Mouse (Mus musculus) embryo, embryonic 10.5 days (tissue): ENCODE measurements at regions not wholly inside any gene's neighbourhood (a gene's known extent, or its start where the extent isn't known, plus 50 kb on each side); places are given as distances from the start of the nearest gene placed in this dataset.
"Not testable (repeated sequence)": the region's sequence is repeated elsewhere in the genome, so short reads cannot be mapped to it uniquely, and the experiment has no call there.

Experiments
- DNase-seq: peaks from one replicate; pipeline ENCODE4 v3.0.0-alpha.2; 2015; ENCODE audit warnings: low spot score

DNA sequence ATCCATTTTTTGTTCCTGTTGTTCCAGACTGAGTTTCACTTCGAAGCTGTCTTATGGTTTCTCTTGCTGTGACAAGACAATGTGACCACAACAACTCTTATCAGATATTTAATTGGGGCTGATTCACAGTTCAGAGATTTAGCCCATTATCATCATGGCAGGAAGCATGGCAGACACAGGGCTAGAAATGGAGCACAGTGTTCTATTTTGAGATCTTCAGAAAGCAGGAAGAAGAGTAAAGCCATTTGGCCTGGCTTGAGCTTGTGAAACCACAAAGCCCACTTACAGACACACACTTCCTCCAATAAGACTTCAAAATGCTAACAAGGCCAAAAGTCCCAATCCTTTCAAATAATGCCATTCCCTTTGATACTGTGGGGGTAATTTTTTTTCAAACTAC, 670.4 kb upstream of the Cdh12 start:
- no peak for DNase-seq

DNA sequence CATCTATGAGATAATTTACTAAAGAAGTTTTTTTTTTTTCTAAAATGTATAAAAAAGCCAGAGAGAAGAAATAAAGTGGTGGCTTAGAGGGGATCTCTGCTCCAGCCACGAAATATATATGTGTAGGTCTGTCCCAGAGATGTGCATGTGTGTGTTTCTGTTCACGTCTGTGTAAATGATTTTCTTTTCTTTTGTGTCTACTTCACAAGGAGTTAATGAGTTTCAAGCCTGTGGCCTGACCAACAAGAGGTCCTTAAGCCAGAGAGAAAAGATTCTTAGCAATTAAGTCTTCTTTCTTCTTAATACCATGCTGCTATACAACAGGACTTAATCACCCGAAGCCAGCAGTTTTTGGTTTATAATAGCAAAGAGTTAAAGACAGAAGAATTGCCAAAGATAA, 665.2 kb upstream of the Cdh12 start:
- peak; percentile 13 for DNase-seq

DNA sequence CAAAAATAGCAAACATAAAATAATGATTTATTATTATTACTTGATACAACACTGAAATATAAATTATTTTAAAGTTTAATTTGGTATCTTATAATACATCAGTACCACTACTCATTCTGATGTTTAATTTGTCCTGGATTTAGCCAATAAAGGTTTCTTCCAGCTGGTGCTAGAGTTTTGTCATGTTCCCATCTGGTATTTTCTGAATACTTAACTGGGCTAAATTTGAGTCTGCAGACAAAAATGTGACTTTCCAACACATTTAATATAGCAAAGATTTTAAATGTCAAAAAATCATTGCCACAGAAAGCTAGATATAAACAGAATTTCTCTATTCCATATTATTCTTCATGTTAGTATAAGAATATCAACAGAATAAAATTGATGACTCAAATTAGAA, 642.1 kb upstream of the Cdh12 start:
- DNase-seq, result no peak

DNA sequence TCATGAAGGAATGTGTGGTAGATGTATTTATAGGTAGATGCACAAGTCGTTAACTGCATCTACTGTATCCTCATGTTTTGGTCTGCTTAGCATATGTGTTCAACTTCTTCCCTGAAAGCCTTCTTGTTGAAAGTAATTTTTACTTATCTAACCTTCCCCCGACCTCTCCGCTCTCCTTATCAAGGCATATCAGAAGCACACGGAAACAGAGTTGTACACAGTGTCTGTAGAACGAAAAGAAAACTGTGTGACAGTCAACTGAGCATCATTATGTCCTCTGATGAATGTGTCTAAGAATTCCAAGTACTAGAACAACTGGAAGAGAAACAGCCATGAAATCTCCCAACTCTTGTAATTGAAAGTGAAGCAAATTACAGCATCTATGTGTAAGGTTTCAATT, 635.4 kb upstream of the Cdh12 start:
- DNase-seq, result no peak

DNA sequence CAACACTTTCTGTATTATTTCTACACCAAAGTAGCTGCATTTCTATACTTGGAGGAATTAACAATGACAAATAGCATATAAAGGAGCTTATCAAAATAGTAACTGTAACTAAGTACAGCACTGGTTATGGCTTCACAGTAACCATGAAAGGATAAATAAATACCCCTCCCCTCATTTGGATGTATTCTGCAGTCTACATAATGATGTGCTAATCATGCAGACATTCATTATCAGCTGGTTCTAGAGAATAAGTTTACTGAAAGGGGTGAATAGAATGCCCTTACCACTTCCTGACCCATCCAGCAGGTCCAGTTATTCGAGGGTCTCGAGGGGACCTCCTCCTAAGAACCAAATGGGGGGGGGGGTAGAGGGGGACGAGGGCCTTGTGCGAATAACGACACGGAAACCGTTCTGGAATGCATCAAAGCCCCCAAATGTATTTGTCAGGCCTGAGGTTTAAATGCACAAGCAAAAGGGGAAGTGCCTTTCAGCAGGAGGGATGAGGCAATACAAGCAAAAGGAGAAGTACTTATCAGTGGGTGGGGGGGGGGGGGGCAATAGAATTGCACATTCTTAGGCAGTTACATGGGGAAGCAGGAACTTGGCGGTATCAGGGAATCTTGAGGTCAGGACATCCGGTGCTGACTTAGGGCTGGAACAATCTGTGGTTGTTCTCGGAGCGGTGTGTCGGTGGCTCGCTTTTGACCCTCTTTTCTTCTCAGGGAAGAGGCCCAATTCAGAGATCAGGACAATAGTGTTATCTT, 592.0 kb upstream of the Cdh12 start:
- DNase-seq, result not testable (repeated sequence)

DNA sequence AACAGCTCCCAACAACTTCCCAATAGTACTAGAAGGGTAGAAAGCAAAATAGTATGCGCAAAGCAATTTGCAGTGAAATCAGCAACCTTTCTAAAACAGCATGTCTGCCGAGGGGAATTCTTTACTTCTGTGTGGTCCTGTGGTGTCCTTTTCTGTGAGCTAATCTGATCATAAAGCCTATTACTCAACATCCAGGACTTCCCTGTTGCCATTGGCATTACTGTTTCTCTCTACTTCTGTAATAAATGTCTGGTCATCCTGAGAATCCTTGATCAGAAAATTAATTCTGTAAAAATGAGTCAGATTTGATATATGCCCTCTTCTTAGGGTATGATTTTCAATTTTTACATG, 591.4 kb upstream of the Cdh12 start:
- no peak for DNase-seq

DNA sequence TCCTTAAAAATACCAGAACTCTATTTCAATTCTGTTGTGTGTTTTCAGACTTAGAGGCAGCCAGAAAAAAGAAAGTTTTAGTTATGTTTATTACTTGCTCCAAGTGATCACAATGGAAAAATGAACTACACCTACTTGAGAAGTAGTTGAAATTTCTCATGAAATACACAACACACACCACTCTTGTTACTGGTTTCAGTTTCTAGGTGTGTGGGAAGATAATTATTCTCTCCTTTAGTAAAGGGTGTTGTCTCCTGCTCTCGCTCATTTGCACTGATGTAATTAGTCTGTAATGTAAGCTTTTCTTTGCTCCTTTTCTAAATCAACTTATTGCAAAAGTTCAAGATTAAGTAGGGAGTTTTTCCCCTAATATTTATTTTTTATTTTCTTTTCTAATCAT, 590.4 kb upstream of the Cdh12 start:
- no peak for DNase-seq

DNA sequence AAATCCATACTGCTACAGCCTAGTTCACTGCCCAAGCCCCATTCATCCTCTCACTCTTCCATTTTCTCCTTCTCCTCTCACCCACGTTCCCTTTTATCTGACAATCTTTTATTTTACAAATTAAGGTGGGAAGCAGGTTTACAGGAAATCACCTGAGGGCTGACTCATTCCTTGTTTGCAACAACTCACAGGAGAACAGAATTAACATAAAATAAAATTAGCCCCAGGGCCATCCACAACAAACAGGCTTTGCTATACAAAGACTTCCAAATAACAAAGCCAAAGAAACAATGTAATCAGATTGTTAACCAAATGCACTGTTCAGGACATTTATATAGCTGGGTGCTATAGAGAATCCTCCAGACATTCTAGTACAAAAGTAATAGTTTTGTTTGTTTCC, 585.1 kb upstream of the Cdh12 start:
- DNase-seq, result no peak

DNA sequence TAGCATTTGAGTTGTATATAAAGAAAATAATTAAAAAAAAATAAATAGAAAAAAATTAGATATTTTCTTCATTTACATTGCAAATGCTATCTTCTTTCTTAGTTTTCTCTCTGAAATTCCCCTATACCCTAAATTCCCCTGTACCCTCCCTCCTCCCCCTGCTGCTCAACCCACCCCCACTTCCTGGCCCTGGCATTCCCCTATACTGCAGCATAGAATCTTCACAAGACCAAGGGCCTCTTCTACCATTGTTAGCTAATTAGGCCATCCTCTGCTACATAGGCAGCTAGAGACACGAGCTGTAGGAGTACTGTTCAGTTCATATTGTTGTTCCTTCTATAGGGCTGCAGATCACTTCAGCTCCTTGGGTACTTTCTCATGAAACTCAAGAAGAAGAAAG, 582.5 kb upstream of the Cdh12 start:
- no peak for DNase-seq

DNA sequence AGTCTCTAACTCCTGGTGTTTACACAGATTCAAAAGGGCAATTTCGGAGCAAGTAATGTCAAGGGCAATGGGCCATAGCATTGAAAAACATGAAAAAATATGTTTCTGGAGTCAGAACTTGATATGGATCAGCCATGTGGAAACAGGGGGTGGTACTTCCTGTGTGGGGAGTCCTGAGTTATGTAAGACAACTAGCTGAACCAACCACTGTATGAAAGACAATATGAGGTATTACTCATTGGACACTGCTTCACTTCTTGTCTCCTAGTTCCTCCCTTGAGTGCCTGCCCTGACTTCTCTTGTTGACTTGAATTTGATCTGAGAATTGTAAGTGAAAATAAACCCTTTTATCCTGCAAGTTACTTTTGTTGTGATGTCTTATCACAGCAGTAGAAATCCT, 580.0 kb upstream of the Cdh12 start:
- no peak for DNase-seq

DNA sequence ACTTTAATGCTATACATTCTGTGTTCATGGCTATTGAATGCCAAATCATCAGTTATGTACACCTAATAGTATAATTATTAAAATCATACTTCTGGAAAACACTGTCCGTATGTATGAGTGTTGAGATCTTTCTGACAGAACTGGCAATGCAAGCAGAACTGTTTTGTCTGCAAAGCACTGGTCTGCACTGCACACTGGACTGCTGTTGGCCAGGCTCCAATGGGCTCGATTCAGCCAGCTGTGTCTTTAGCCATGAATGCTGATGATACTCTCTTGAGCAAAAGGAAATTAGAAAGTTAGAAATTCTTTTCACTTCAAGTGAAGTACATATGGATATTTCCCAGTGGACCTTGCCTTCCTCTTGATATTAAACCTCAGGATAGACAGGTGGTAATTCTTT, 576.5 kb upstream of the Cdh12 start:
- DNase-seq, result no peak
